Mouse (Mus musculus) duodenum, adult 2 months (tissue): ENCODE results near the gene Inpp5d. TPM values are rescaled to one million over a fixed set of nuclear protein-coding genes. Genes with fewer than 3 reads are reported as not detected.

Experiments used
- polyA plus RNA-seq: library from polyadenylated mRNA; depleted of rRNA; stranded (reverse); fragments of >200 nt; gene quantifications from 2 replicates; pipeline ENCODE4 v1.2.3, GENCODE M21; 2012; ENCODE audit warnings: low replicate concordance; rRNA removed

Inpp5d gene
- 13.8 and 16.4 TPM in 2 replicates for polyA plus RNA-seq

DNA sequence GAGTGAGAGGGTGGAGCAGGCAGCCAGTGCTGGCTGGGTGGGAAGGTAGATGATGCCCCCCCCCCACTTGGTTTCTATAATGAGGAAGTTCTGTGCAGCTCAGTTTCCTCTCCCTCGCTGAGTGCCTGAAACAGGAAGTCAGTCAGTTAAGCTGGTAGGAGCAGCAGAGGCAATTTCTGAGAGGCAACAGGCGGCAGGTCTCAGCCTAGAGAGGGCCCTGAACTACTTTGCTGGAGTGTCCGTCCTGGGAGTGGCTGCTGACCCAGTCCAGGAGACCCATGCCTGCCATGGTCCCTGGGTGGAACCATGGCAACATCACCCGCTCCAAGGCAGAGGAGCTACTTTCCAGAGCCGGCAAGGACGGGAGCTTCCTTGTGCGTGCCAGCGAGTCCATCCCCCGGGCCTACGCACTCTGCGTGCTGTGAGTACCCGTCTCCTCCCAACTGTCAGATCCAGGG is at the start of gene Inpp5d:
Gene Inpp5d, plus strand, starts transcription at position 102 of the 458 bp plus-strand sequence.

DNA sequence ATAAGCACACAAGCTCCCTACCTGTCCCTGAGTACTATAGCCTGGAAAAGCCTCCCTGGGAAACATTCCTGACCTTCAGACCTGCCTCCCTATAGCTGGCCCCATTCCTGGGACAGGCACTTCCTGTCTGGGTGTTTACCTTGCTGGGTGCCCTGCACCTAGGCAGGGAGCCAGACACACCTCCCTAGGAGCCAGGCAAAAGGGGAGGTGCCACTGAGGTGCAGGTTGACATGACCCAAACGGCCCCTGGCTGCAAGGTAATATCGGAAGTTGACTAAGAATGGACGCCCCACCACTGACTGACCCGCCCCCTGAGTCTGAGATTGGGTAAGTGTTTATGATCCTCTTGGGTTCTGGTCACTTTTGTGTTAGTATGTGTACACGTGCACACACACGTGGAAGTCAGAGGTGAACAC is 46.3 kb upstream of the Inpp5d start, which contains the start of gene Ngef:
Gene Ngef, minus strand, starts transcription at position 71 of the 416 bp plus-strand sequence.

GRCm38 (mm10) chr1:87755641-87756470 is 135.7 kb downstream of the Inpp5d start, which contains the start of gene Atg16l1:
Gene Atg16l1, plus strand, starts transcription at chr1:87755870.

Other genes starting within 250 kb of the Inpp5d start
- 0.11 TPM in 1 of 2 replicates, not detected in the other for gene Kcnj13, start 225.6 kb upstream of the Inpp5d start, polyA plus RNA-seq
- not detected in 2 replicates for gene Snorc, start 150.0 kb upstream of the Inpp5d start, polyA plus RNA-seq
- 1.0 and 1.1 TPM in 2 replicates for gene Neu2, start 110.4 kb upstream of the Inpp5d start, polyA plus RNA-seq
- gene Ngef, start 46.4 kb upstream of the Inpp5d start, polyA plus RNA-seq = 10.7 and 18.7 TPM in 2 replicates
- 11.6 and 13.2 TPM in 2 replicates for gene Atg16l1, start 135.6 kb downstream of the Inpp5d start, polyA plus RNA-seq
- 0.40 and 0.45 TPM in 2 replicates for gene Sag, start 183.4 kb downstream of the Inpp5d start, polyA plus RNA-seq
- gene Dgkd, start 233.0 kb downstream of the Inpp5d start, polyA plus RNA-seq = 24.4 and 36.8 TPM in 2 replicates